Mouse (Mus musculus) heart, postnatal 14 days (tissue): ENCODE results near the gene Map9. TPM values are rescaled to one million over a fixed set of nuclear protein-coding genes. Genes with fewer than 3 reads are reported as not detected.
"Not testable (repeated sequence)": the region's sequence is repeated elsewhere in the genome, so short reads cannot be mapped to it uniquely, and the experiment has no call there.

ENCODE experiments used
- DNase-seq, 2 experiments: peaks; one replicate each; pipeline ENCODE4 v3.0.0; 2021 to 2022
- intact Hi-C: fragments of 180-260 bp; cut with DNase I; formaldehyde crosslinking; loops from one replicate; pipeline ENCODE4 v1.15.1; 2025
- long read RNA-seq, 2 experiments: library from polyadenylated mRNA; stranded (forward); transcript quantifications; one replicate each; pipeline ENCODE4 v2.0.0; 2021
- total RNA-seq, 2 experiments: library from RNA; stranded (reverse); gene quantifications; 2 replicates each; pipeline ENCODE4 v1.2.3; 2021

Map9 gene
- total RNA-seq = 1 to 10 TPM; 1.8 TPM
- long read RNA-seq, experiment 1, partial matches to known transcripts = 1 of 1 reads
- long read RNA-seq, experiment 1, other reads (novel, unspliced or antisense) = 0 of 1 reads
- long read RNA-seq, experiment 2, partial matches to known transcripts = 2 of 2 reads
- long read RNA-seq, experiment 2, other reads (novel, unspliced or antisense) = 0 of 2 reads

DNA sequence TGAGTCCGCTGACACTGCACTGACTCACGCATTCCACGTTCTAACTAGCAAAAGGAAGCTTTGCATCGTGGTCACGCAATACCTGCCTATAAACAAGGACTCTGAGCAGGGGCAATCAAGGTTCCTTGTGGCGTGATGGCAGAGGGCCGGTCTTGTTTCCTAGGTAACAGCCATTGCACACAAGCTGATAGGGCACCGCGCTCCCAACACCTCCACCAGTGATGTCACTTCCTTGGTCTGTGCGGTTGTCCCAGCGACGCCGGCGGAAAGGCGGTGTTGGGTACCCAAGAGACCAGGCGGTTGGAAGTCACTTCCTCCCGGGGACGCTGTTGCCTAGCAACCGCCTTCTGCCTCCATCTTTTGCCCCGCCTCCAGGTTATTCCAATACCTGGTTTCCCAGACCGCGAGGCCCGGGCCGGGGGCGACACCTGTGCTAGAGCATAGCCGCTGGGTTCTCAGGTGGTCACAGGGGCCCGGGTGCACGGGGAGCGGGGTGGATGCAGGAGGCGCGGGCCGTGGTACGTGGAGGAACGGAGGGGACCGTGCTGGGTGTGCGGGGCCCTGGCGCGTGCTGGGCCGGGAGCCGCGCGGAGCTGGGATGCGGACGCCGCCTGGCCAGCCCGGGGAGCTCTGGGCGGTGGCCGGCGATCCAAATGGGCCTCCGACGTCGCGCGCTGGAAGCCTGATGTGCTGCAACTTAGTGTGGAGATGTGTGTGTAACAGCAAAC is at the start of gene Map9:
Gene Map9 (plus strand): TSS at position 248 of the 728 bp plus-strand sequence.
- intact Hi-C loops = no loop called here
- DNase-seq = peak; percentile 92 to 94

DNA sequence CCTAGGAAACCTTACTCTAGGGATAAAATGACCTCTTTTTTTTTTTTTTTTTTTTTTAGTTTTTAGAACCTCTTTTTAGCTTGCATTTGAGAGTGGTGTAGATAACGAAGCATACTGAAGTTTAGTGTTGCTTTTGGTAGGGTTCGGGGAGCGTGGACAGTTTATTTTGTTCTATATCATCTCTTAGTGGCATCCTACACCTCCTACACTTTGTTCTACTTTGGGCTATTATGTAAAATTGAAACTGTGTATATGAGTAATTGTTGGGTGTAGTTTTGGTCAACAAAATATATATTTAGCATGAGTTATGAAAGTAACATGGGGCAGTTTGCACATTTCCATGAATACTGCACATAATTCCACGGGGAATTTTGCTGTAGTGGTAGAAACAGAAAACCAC is 42.1 kb upstream of the Map9 start:
- no peak for DNase-seq
- intact Hi-C loops = no loop called here

DNA sequence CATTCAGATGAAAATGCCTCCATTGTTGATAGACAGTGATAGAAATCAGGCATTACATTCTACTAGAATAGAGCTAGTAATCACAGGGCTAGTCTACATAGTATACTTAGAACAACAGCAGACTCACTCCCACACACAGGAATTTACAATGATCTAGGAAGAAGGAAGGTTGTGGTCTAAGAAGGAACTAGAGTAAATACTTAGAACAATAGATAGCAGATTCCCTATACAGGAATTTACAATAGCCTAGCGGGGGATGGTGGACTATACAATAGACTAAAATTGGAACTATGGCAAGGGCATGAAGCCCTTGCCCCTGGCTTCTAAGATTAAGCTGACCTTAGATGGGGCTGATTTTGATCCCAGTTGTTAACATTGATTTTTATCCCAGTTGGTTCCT is 31.1 kb upstream of the Map9 start:
- DNase-seq = not testable (repeated sequence)

DNA sequence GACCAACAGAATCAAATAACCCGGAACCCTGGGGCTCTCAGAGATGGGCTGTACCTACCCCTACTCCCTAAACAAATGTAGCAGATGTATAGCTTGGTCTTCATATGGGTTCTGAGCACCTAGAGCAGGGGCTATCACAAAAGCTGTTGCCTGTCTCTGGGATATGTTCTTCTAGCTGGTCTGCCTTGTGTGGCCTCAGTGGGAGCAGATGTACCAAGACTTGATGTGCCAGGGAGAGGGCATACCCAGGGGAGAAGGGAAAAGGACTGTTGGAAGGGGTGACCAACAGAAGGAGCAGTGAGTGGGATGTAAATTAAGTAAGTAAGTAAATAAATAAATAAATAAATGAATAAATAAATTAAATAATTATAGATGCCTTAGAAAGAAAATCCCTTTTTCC is 25.8 kb upstream of the Map9 start:
- no peak for DNase-seq
- intact Hi-C loops = loop anchor here (5.0 to 10.0 kb wide), 2 partner anchors 117 to 335 kb away; no protein-coding TSS in a partner anchor

More for the DNA sequence above, 31.1 kb upstream of the Map9 start:
- intact Hi-C loops = not testable (repeated sequence)

DNA sequence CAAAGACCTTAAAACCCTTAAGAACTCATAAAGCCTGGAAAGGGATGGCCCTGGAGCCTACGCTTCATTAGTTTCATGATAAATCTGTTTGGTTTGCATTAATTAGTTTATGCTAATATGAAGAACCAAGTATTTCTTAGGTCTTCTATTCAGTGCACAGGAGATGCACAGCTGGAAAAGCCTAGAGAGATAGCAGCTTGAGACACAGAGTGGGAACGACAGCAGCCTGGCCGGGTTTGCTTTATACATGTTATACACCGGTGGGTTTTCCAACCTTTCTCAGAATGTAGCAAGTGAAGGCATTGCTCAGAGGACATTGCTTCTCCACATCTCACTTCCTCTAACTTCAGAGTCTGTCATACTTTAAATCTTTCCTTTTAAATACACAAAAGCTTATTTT is 25.3 kb upstream of the Map9 start:
- DNase-seq = no peak
- intact Hi-C loops = loop anchor here (5.0 to 10.0 kb wide), 2 partner anchors 118 to 335 kb away; no protein-coding TSS in a partner anchor

DNA sequence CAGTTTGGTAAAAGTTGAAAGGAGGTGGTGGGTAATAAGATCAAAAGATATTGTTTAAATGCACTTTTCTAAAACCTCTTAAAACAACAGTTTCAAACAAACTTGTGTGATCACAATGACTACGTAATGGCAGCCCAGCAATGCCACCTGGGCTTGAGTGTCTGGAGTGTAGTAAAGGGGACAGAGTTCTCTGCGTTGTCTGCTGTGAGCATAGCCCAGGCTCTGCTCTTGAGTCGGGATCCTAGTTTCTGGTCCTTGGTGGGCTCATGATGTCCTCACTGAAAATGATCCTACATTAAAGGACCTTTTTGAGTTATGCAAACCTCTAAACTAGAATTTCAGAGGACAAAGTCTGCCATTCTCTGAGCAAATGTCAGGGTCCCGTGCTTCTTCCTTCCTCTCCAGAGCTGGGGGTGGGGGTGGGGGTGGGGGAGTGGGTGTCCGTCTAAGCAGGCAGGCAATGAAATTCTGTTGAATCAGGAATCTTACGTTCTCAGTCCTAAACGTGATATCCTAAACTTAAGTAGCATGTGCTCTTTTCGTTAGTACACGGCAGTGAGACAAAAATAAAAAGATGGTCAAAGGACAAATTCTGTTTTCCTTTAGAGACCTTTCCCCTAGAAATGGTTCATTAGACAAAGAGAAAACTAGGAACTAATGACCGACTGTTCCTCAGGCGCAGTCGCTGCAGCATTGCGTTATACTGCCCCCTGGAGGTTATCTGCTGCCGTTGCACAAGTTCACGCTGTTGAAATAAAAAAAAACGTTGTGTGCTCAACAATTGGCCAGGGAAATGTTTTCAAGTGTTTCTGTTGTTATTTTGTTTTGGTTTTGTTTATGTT is 24.5 kb upstream of the Map9 start:
- intact Hi-C loops = loop anchor here (1.0 to 10.0 kb wide), 3 partner anchors 119 to 336 kb away; no protein-coding TSS in a partner anchor
- peak; percentile 56 to 76 for DNase-seq

DNA sequence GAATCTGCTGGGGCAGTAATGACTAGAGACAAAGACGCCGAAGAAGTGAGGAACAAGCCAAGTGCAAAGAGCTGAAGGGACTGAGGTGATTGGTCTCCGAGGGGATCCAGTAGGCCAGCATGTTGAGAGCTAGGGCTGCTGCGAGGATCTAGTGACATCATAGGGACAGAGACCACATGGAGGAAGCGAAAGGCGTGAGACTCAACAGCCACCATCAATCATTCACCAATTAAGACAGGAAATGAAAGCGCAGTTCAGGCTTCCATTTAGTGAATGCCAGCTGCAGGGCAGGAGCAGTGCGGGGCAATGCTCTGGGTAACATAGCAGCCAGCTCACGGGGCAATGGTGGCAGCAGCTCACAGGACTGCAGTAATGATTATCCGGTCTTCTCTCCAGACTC is 17.7 kb upstream of the Map9 start:
- no peak for DNase-seq
- intact Hi-C loops = no loop called here

DNA sequence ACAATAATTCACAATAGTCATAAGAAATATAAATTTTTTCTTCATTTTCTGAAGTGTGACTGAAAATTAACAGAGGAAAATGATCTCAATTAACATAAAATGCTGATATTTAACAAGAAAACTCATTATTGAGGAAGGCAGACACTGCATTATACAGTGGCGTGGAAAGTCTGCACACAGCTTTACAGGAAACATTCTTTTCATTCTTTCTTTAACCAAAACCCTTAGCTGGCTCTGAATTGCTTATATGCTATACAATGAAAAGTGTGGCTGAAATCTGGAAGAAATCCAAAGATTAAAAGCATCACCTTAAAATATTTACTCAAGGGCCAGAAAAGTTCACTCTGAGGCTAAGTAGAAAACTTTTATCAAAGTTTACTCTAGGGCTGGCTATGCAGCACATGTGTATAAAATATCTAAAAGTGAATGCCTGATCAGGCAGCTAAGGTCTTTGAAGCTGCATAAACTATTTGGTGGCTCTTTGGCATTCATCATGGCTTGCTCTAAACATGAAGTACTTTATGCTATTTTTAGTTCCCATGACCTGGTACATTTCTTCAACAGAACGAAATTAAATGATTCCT is 9.5 kb upstream of the Map9 start:
- intact Hi-C loops = no loop called here
- no peak for DNase-seq

DNA sequence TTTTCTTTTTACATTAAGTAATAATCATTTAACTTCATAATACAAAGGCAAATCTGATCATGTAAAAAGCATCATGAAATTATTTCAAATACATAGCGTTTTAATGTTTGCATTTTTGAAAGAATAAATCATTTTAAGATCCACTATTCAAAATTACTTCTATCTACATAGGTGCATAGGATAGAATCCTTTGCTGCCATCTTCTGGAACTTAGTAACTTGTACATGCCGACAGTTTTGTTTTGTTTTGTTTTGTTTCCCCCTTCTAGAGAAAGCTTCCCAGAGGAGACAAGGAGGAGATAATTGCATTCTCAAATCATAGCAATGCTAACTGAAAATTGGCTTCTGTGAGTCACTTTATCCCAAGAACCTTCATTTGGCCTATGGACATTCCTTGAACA is 7.5 kb upstream of the Map9 start:
- intact Hi-C loops = loop anchor here (5.0 kb wide), 3 partner anchors 303 to 418 kb away; partner anchors contain the start of gene Ctso
- no peak for DNase-seq

DNA sequence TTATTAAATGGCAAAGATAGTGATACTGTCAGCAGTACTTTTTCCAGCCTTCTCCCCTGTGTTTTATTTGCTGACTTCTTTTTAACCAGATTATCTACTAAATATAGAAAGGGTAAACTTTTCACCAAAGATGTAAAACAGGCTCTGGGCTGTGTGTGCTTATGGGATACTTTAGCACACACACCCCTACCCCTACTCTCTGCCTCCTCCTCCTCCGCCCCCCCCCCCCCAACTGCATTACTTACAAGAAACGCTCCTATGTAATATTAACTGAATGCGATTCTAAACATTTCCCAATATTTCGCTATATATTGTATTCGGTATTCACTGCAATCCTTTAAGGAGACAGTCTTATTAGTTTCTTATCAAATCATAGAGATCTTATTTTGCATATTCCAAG is 504 bp upstream of the Map9 start:
- DNase-seq = no peak
- intact Hi-C loops = no loop called here

DNA sequence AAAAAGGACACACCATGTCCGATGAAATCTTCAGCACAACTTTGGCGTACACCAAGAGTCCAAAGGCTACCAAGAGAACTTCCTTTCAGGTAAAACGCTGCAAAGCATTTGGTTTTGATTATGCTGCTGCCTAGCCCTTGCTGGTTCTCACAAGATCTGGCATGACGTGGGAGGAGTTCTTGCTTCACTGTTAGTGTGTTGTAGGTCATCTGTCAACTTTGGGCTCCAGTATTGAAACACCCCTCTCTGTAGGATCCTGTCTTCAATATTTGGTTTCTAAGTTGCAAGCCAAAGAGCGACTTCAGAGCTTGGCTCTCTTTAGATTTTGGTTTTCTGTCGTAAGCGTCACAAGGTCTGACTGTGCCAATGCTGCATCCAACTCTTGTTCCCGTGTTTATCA is 1.2 kb downstream of the Map9 start:
- intact Hi-C loops = no loop called here
- no peak for DNase-seq

DNA sequence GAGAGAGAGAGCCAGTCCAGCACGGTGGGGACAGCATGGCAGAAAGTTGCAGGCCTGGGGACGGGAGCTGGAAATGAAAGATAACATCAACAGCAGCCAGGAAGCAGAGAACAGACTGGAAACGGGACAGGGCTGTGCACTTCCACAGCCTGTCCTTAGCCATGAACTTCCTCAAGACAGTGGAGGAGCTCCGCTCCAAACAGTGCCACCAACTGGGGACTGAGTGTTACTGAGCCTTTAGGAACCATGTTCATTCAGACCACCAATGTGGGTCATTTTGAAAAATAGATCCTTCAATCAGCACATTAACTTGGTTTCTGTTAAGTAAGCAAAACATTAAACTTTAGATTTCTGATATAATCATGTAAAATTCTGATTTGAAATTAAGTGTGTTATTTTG is 4.6 kb downstream of the Map9 start:
- intact Hi-C loops = loop anchor here (10.0 kb wide), 1 partner anchor 362 kb away; no protein-coding TSS in a partner anchor
- peak in 1 of 2 experiments; percentile 26 for DNase-seq

DNA sequence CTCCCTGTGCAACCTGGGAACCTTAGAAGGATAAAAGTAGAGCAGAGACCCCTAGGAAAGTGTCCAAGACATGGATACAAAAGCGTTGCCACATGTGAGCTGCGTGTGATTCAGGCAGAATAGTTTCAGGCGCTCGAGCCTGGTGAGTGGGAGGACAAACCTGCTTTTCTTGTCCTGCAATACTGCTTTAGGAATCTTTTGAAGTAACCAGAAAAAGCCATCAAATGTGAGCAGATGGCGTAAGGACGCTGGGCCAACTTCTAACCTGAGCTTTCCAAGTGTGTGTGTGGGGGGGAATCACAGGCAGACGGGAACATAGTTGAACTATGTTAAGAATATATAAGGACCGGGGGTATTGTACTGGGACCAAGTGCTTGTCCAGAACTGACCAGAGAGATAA is 6.7 kb downstream of the Map9 start:
- intact Hi-C loops = loop anchor here (2.0 to 10.0 kb wide), 2 partner anchors 360 to 492 kb away; no protein-coding TSS in a partner anchor
- DNase-seq = no peak

DNA sequence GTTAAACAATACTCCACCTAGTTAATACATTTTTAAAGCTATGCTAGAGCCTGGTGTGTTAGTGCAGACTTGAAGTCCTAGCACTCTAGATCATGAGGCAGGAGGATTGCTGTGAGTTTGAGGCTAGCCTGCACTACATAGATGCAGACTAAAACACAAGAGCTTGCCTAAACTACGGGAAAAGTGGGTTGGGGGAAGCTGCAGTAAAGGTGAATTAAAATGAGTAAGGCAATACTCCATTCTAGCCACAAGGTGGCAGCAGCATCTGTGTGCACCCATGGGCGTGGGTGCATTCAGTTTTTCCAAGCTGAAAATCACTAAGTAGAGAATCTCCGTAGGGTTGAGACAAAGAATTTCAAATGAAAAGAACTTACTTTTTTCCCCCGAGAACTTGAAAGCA is 7.1 kb downstream of the Map9 start:
- intact Hi-C loops = loop anchor here (2.0 to 10.0 kb wide), 3 partner anchors 360 to 687 kb away; no protein-coding TSS in a partner anchor
- DNase-seq = peak; percentile 11 to 43

DNA sequence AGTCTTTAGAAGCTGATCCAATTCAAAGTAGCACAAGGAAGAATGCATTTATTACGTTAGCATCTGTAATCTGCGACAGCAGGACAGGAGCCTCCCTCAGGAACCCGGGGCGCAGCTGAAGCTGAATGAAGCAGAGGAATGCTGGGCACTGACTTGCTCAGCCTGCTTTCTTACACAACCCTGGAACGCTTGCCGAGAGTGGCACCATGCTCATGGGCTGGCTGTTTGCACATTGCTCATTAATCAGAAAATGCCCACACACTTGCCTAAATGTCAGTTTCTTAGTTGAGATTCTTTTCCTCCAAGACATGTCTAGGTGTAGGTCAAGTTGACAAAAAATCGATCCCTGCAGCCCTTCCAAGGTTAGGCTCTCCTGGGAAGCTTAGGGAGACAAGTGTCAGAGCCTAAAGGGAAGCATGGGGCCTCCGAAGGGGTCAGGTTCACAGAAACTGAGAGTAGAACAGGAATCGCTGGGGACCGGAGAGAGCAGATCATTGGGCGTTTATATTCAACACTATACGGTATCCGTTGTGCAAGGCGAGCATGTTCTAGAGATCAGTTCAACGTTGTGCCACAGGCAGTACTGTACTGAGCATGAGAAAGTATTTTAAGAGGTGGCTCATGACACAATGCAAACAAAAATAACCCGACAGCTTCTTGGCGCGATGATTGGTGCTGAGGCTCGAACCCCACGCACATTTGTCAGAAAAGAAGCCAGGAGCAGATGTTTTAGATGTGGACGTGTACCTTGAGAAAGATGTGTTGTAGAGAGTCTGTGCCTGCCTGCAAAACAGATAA is 11.4 kb downstream of the Map9 start:
- peak in 1 of 2 experiments; percentile 8 for DNase-seq
- intact Hi-C loops = loop anchor here (5.0 to 10.0 kb wide), 2 partner anchors 356 to 683 kb away; no protein-coding TSS in a partner anchor

DNA sequence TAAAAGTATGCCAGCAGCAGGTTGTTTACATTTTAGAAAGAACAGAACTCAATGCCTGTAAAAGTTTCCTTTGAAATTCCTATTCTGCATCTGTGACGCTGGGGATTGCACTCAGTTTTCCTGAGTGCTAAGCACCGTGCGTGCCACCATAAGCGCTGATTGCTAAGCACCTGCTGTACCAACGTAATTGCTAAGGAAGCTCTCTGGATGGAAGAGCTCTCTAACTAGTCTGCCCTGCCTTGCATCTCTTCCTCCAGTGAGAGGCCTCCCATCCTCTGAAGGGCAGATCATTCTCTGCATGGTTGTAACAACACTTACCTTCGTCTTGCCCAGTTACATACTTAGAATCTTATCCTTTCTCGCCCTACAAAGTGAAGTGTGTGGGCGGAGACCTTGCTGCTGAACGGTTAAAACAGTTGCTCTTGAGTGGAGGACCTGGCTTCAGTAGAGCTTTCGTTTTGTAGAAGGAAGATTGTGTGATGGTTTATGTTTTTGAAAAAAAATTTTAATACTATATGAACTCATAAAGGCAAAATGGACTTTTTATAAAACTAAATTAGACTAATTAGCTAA is 12.7 kb downstream of the Map9 start:
- DNase-seq = no peak
- intact Hi-C loops = no loop called here

DNA sequence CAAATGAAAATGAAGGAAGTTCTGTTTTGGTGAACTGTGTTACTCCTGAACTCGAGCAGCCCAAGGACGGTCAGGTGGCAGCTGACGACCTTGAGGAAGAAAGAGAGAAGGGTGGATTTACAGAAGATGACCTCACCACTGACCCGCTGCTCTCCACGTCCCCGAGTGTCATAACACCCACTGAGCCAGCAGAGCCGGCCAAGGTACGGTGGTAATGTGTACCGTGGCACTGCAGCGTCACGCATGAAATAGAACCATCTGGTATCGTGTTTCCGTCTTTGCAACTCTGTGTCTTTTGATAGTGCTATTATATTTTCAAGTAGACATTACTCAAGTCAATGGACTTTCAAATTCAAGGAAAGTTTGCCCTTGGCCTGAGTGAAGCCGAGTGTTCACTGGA is 19.1 kb downstream of the Map9 start:
- intact Hi-C loops = no loop called here
- no peak for DNase-seq

DNA sequence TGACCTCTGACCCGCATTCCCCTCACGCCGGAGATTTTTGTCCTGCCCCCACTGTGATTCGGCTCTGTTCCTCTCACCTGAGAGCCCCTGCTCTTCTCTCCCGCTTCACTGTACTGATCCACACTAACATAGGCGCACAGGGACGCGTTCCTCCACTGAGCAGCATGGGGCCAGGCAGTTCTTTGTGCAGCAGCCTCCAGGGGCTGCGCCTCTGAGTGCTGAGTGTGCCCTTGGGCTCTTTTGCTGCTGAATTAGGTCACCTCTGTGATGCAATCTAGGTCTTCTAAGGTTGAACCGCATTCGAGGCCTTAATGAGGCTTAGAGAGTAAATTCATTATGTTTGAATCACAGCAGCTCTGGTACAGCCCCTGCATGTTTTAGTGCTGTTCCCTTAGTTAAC is 24.5 kb downstream of the Map9 start:
- intact Hi-C loops = no loop called here
- no peak for DNase-seq

DNA sequence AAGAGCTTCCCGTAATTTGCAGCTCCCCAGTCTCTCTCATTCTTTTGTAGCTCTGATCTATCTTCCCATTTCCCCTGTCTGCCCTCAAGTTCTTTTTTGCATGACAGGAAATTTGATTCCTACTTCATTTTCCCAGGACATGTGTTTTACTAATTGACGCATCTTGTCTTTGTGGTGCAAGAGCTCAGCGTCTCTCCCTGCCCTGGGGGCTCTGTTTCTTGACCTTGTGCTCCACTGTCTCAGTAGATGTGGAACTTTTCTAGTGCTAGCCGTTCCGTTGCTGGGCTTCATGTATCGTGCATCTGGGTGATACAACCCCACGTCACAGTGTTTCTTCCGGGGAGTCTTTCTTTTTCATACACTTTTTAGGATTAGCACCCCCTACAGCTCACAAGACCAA is 27.2 kb downstream of the Map9 start:
- intact Hi-C loops = no loop called here

More for the DNA sequence above, 27.2 kb downstream of the Map9 start:
- DNase-seq = no peak
